Comparison of ENCODE assay signal across 8 mouse cellular contexts in the genomic region with DNA sequence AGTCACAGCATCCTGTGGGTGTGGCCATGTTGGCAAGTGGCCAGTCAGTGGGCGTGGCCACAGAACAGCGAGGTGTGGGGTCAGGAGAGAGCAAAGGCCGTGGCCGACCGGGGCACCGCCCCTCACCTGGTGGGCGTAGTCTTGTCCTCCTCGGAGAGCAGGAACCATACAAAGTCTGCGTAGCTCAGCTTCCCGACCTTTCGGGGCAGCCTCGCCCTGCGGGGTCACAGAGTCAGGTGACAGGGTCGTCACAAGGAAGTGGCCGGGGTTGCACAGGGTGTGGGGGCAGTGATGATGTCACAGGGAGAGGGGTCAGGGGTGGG.
DNase-seq lines count a peak whose midpoint lies in the region.

No protein-coding gene starts in this region.

- peak; percentile 54 for DNase-seq in kidney, postnatal 10 days
- DNase-seq in kidney, adult 9 months: no peak
- DNase-seq in MN1 (ENCODE audit: low spot score): peak; percentile 14
- peak; percentile 28 to 56 for DNase-seq in cerebellum, postnatal 14 days
- peak; percentile 12 to 32 for DNase-seq in kidney, postnatal 4 days
- DNase-seq in lung, postnatal 36 days: peak; percentile 6
- DNase-seq in urinary bladder, postnatal 14 days (ENCODE audit: low spot score): peak; percentile 7
- DNase-seq in Muller cell, postnatal 12 days (ENCODE audit: inconsistent ontology term): no peak

Comparison
In these comparisons a context has a peak if more than half of its experiments do, and no peak if none do; other contexts are left out.
1. DNase-seq: peak in kidney, postnatal 10 days (single experiment), MN1 (single experiment), cerebellum, postnatal 14 days (2 of 2), kidney, postnatal 4 days (2 of 2), lung, postnatal 36 days (single experiment) and urinary bladder, postnatal 14 days (single experiment); none in kidney, adult 9 months (single experiment) and Muller cell, postnatal 12 days (single experiment).